Comparison of ENCODE assay signal across 8 mouse cellular contexts in genomic region chr19:5572331-5573125, GRCm38 (mm10). TPM values are rescaled to one million over a fixed set of nuclear protein-coding genes. Genes with fewer than 3 reads are reported as not detected.
A peak's percentile ranks its signal among the peaks of the same experiment; 100 is the strongest.
DNase-seq lines count a peak whose midpoint lies in the region.

No protein-coding gene starts in this region.

- peak; percentile 49 to 62 for DNase-seq in heart, adult 18-20 months
- DNase-seq in heart, postnatal 4 days = no peak
- DNase-seq in adrenal gland, adult 8-10 months = peak; percentile 71
- peak; percentile 36 for DNase-seq in kidney, postnatal 10 days
- DNase-seq in lung, postnatal 10 days = peak; percentile 77
- no peak for DNase-seq in cerebellum, postnatal 10 days
- DNase-seq in spleen, adult 18-20 months = no peak
- no peak for DNase-seq in embryo, embryonic 11 days

RNA-seq across cellular contexts. Expression of gene Ap5b1, which starts 4.7 kb away (rescaled TPM):
- 1 to 10 TPM; 2.8 to 4.3 TPM for total RNA-seq in heart, adult 18-20 months (2021)
- 1 to 10 TPM; 3.8 to 4.6 TPM for total RNA-seq in heart, postnatal 4 days (2021)
- total RNA-seq in adrenal gland, adult 8-10 months (2022) = 10 to 100 TPM; 10.8 to 15.7 (median 13.1) TPM

RNA-seq across cellular contexts. Expression of gene Ovol1, which starts 12.1 kb away (rescaled TPM):
- total RNA-seq in heart, adult 18-20 months (2021) = not detected
- not detected for total RNA-seq in heart, postnatal 4 days (2021)
- total RNA-seq in adrenal gland, adult 8-10 months (2022) = not detected

RNA-seq across cellular contexts. Expression of gene Rnaseh2c, which starts 29.1 kb away (rescaled TPM):
- 10 to 100 TPM; 56.5 to 59.3 TPM for total RNA-seq in heart, adult 18-20 months (2021)
- total RNA-seq in heart, postnatal 4 days (2021) = 10 to 100 TPM; 92.4 to 94.5 TPM
- 100 to 1,000 TPM; 123 to 156 (median 130) TPM for total RNA-seq in adrenal gland, adult 8-10 months (2022)

RNA-seq across cellular contexts. Expression of gene Kat5, which starts 37.5 kb away (rescaled TPM):
- 10 to 100 TPM; 20.5 to 31.3 TPM for total RNA-seq in heart, adult 18-20 months (2021)
- total RNA-seq in heart, postnatal 4 days (2021) = 10 to 100 TPM; 38.3 to 49.2 TPM
- total RNA-seq in adrenal gland, adult 8-10 months (2022) = 10 to 100 TPM; 71.6 to 90.4 (median 76.6) TPM

Comparison
In these comparisons a context has a peak if more than half of its experiments do, and no peak if none do; other contexts are left out.
1. DNase-seq: peak in heart, adult 18-20 months (2 of 2), adrenal gland, adult 8-10 months (single experiment), kidney, postnatal 10 days (single experiment) and lung, postnatal 10 days (single experiment); none in heart, postnatal 4 days (single experiment), cerebellum, postnatal 10 days (0 of 2), spleen, adult 18-20 months (0 of 2) and embryo, embryonic 11 days (single experiment).